Mouse (Mus musculus) intestine, postnatal 0 days (tissue): ENCODE data around the gene Ephb2. TPM values are rescaled to one million over a fixed set of nuclear protein-coding genes. Genes with fewer than 3 reads are reported as not detected.

ENCODE experiments used
- ATAC-seq: fragments of 200-750 bp; cut with Nextera tagmentation; 2 replicates; pipeline ENCODE4 v1.8.0; 2017; ENCODE audit warnings: mild to moderate bottlenecking, moderate TSS enrichment, moderate library complexity
- H3K27ac ChIP-seq: fragments of 300-500 bp; sonication (generic); 2 replicates; pipeline ENCODE4 v1.5.1; 2014; ENCODE audit warnings: mild to moderate bottlenecking, low read depth, low read length, moderate library complexity
- H3K27me3 ChIP-seq: fragments of 300-500 bp; sonication (generic); replicated peaks from 2 replicates; pipeline ENCODE4 v1.6.1; 2014; ENCODE audit warnings: low read length, mixed read lengths; ENCODE audit not compliant: control insufficient read depth, insufficient read depth
- H3K36me3 ChIP-seq: fragments of 300-500 bp; sonication (generic); 2 replicates; pipeline ENCODE4 v1.6.1; 2014; ENCODE audit warnings: mild to moderate bottlenecking, moderate library complexity; ENCODE audit not compliant: control insufficient read depth, insufficient read depth
- H3K4me1 ChIP-seq: fragments of 300-500 bp; sonication (generic); replicated peaks from 2 replicates; pipeline ENCODE4 v1.6.1; 2014; ENCODE audit warnings: antibody characterized with exemption, low read length, mixed read lengths; ENCODE audit not compliant: control insufficient read depth, insufficient read depth
- H3K4me2 ChIP-seq: fragments of 300-500 bp; sonication (generic); replicated peaks from 2 replicates; pipeline ENCODE4 v1.6.1; 2014; ENCODE audit warnings: low read depth, mild to moderate bottlenecking, moderate library complexity
- H3K4me3 ChIP-seq: fragments of 300-500 bp; sonication (generic); 2 replicates; pipeline ENCODE4 v1.5.1; 2014; ENCODE audit warnings: low read depth, low read length
- H3K9ac ChIP-seq: fragments of 300-500 bp; sonication (generic); 2 replicates; pipeline ENCODE4 v1.6.1; 2014; ENCODE audit warnings: mild to moderate bottlenecking, low read depth, low read length
- H3K9me3 ChIP-seq: fragments of 300-500 bp; sonication (generic); 2 replicates; pipeline ENCODE4 v1.6.1; 2016; ENCODE audit warnings: mixed run types; ENCODE audit not compliant: control insufficient read depth
- CTCF ChIP-seq: sonication (generic); IDR thresholded peaks from 2 replicates; pipeline ENCODE4 v1.5.1; 2016; ENCODE audit warnings: low read depth, mild to moderate bottlenecking, control low read depth, antibody characterized with exemption, moderate library complexity
- WGBS: fragments of 180-500 bp; shearing (Covaris S2); extraction: QIAGEN DNeasy Blood & Tissue Kit; methylation state at CpG from one replicate; pipeline ENCODE4 v1.1.7; 2014; 5-methylcytosine and 5-hydroxymethylcytosine counted together
- polyA plus RNA-seq: library from polyadenylated mRNA; unstranded; fragments of >200 nt; fragmentation: Nextera tagmentation; extraction: Ambion mirVana; gene quantifications from 2 replicates; pipeline ENCODE4 v1.2.1, GENCODE M21; 2015

The Ephb2 gene
- polyA plus RNA-seq, 1 experiment from 2014 or later, result 5.7 TPM

DNA sequence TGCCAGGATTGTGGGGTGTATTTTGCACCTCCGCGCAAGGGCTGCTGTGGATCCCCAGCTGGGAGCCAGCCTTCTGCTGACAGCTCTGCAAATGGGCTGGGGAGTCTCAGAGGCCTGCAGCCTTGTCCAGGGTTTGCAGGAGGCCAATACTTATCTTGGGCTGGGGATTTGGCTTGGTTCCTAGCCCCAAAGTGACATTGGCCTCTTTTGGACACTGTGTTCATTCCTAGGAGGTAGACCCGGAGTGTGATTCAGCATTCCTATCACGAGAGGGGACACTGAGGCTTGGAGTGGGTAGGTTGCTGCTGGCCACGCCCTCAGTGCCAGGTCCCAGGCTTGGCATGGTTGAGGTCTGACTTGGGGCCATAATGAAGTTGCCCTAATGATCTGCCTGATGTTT is 94.8 kb downstream of the Ephb2 start:
- WGBS, result 85% methylated on average over 5 of the region's 5 CpGs
- Histone ChIP-seq H3K36me3 (no peaks in the 10 kb centered on the region), H3K9ac (no peak overlapping the region), H3K4me1 (no peaks in the 10 kb centered on the region), H3K4me3 (no peak overlapping the region), H3K27me3 (no peaks in the 10 kb centered on the region), H3K27ac (no peak overlapping the region), H3K9me3 (no peaks in the 10 kb centered on the region), H3K4me2 (no peak overlapping the region)
- no peak for ATAC-seq
- TF ChIP-seq CTCF, result no peak

DNA sequence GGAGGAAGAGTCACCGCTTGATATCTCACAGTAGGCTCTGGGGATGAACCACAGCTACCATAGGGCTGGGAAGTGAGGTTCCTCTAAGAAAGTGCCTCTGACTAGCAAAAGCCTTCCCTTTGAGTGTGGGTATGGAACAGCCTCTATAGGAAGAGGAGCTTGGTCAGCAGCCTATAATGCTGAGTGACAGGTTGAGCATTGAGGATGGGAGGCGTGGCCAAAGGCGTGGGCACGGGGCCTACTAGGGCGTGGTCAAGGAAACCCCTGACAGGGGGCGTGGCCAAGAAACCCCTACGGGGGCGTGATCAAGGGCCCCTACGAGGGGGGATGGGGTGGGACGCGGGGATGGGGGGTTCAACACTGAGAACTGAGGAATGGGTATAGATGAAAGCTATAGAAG is 96.6 kb downstream of the Ephb2 start:
- 33% methylated on average over 11 of the region's 11 CpGs for WGBS
- ATAC-seq, result no peak

DNA sequence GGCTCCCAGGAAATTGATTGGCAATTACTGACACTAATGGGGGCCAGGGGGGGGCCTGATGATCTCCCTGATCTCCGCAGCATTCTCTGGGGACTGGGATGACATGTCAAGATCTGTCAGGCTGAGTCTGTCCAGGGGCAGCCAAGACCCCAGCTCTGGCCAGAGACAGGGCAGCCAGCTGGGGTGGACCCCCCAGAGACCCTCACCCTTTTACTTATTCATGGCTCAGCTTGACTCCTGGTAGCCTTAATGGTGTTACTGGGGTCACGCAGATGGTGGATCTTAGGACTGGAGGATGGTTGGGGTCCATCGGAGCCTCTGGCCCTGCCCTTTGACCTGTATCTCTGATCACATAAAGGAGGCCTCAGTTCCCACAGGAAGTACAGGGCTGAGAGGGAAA is 97.5 kb downstream of the Ephb2 start:
- ATAC-seq, result no peak
- no peak overlapping the region for H3K9ac ChIP-seq
- H3K27me3 ChIP-seq, result no peaks in the 10 kb centered on the region
- no peak overlapping the region for H3K4me2 ChIP-seq
- no peaks in the 10 kb centered on the region for H3K36me3 ChIP-seq
- no peaks in the 10 kb centered on the region for H3K9me3 ChIP-seq
- WGBS, result 74% methylated on average over 3 of the region's 3 CpGs
- peaks cover 4% of the 10 kb centered on the region; the same call in 1 of the 2 replicates for H3K4me1 ChIP-seq
- no peak for TF ChIP-seq CTCF
- no peak overlapping the region for H3K4me3 ChIP-seq
- no peak overlapping the region for H3K27ac ChIP-seq

More for the DNA sequence above, 96.6 kb downstream of the Ephb2 start:
- no peaks in the 10 kb centered on the region for H3K9me3 ChIP-seq
- H3K4me3 ChIP-seq, result no peak overlapping the region
- no peaks in the 10 kb centered on the region for H3K36me3 ChIP-seq
- TF ChIP-seq CTCF, result no peak
- no peak overlapping the region for H3K27ac ChIP-seq
- H3K27me3 ChIP-seq, result no peaks in the 10 kb centered on the region
- H3K9ac ChIP-seq, result no peak overlapping the region
- H3K4me1 ChIP-seq, result no peaks in the 10 kb centered on the region
- H3K4me2 ChIP-seq, result no peak overlapping the region

DNA sequence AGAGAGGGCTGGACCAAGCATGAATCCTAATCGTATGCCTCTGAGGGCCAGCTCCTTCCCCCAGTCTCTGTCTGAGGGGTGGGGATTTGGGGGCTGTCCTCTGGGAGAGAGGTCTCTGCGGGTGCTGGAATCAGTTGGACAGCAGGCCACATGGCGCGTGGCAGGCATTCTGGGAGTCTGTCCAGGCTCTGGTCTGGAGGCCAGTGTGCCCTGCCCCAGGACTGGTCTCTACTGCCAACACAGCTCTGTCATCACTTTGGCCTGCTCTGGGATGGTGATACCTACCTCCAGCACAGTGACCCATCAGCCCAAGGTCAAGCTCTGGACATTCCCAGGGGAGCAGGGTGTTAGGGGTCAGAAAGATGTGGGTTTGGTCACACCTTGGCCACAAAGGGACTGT is 99.9 kb downstream of the Ephb2 start:
- Histone ChIP-seq H3K9me3 (no peaks in the 10 kb centered on the region), H3K36me3 (no peaks in the 10 kb centered on the region), H3K27ac (no peak overlapping the region), H3K4me1 (peaks cover 4% of the 10 kb centered on the region), H3K9ac (no peak overlapping the region), H3K27me3 (no peaks in the 10 kb centered on the region), H3K4me3 (no peak overlapping the region), H3K4me2 (no peak overlapping the region)
- ATAC-seq, result no peak
- TF ChIP-seq CTCF, result no peak
- 61% methylated on average over 4 of the region's 4 CpGs for WGBS

DNA sequence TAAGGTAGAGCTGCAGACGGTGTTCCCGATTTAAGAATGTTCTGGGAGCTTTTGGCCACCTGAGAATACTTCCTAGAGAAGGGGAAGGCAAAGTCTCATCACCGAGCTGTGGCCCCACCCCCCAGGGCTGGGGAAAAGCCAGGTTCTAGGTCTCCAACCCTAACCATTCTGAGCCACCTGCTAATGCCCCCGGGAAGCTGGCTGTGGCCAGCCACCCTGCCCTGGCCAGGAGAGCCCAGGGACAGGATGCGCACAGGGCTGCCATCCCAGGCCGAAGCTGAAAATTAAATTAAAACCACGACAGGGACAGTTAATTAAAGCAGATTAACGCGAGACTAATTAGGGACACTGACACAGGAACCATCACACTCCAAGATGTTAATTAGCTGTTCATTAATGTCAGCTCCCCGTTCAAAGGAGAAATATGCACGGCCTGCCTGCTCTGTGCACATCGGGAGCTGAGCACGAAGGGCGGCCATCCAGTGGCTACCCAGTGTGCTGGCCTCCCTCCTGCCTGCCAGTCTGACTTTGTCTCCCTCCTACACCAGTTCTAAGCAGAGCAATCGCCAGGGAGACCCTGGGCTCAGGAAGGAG is 101.5 kb downstream of the Ephb2 start:
- 75% methylated on average over 15 of the region's 15 CpGs for WGBS
- Histone ChIP-seq H3K27me3 (no peaks in the 10 kb centered on the region), H3K4me2 (no peak overlapping the region), H3K36me3 (no peaks in the 10 kb centered on the region), H3K4me3 (no peak overlapping the region), H3K9me3 (no peaks in the 10 kb centered on the region), H3K4me1 (peaks cover 4% of the 10 kb centered on the region), H3K27ac (no peak overlapping the region), H3K9ac (no peak overlapping the region)
- TF ChIP-seq CTCF, result no peak
- ATAC-seq, result no peak

DNA sequence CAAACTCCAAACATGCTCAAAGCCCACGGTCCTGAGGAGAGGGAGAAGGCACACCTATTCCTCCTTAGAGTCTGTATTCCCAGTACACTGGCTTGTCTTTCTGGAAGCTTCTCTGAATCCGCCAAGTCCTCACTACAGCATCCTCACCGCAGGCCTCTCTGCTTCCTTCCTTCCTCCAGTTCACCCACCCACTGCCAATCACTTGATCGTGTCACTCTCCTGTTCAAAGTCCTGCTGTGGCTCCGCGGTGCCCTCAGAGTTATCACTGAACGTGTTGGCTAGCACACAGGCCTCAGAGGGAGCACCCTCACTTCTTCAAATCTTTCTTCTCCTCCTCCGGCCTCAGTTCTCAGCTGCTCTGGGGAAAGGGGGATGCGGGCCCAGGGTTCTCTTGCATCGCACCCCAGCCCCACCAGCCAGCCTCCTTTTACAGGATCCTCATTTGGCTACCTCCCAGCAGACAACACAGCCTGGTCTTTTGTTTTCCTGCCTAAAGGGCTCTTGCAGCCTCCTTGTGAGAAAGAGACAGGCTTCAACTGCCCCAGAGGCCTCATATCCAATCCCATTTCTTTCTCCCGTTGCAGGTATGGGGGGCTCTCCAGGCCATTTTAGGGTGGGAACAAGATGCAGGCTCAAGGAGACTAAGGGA is 102.4 kb downstream of the Ephb2 start:
- WGBS, result 21% methylated on average over 11 of the region's 11 CpGs
- 0 out of 2 replicates have a peak overlapping the region, but pooled peaks have one; percentile 14 for H3K4me2 ChIP-seq
- 0 out of 2 replicates have a peak overlapping the region, but pooled peaks have one; percentile 11 for H3K9ac ChIP-seq
- H3K4me3 ChIP-seq, result no peak overlapping the region
- ATAC-seq, result peak; percentile 56
- peaks cover 4% of the 10 kb centered on the region for H3K4me1 ChIP-seq
- no peaks in the 10 kb centered on the region for H3K9me3 ChIP-seq
- no peaks in the 10 kb centered on the region for H3K27me3 ChIP-seq
- no peak for TF ChIP-seq CTCF
- 0 out of 2 replicates have a peak overlapping the region, but pooled peaks have one; percentile 5 for H3K27ac ChIP-seq
- H3K36me3 ChIP-seq, result no peaks in the 10 kb centered on the region
